Mouse (Mus musculus) T-helper 2 cell (primary cell): ENCODE measurements around the gene Tns1.

Experiments used
- in situ Hi-C: fragments of 300-600 bp; cut with MboI, MseI; formaldehyde crosslinking; loops from one replicate; pipeline ENCODE4 v1.15.1; 2025; ENCODE audit warnings: high pct_unique_total_duplicates

Gene Tns1

GRCm38 (mm10) chr1:73959344-73959743 is 164.9 kb downstream of the Tns1 start:
- in situ Hi-C loops: no loop called here

GRCm38 (mm10) chr1:73958210-73958983 is 165.9 kb downstream of the Tns1 start:
- in situ Hi-C loops: no loop called here

GRCm38 (mm10) chr1:73957428-73957827 is 166.8 kb downstream of the Tns1 start:
- in situ Hi-C loops: no loop called here

GRCm38 (mm10) chr1:73956320-73956719 is 167.9 kb downstream of the Tns1 start:
- in situ Hi-C loops: no loop called here

GRCm38 (mm10) chr1:73955259-73955842 is 168.9 kb downstream of the Tns1 start:
- in situ Hi-C loops: no loop called here

- in situ Hi-C loops: no loop called here
Measured at GRCm38 (mm10) chr1:73954614-73955013, 169.6 kb downstream of the Tns1 start.

- in situ Hi-C loops: no loop called here
Measured at GRCm38 (mm10) chr1:73954015-73954408, 170.2 kb downstream of the Tns1 start.

- in situ Hi-C loops: no loop called here
Measured at GRCm38 (mm10) chr1:73953317-73954014, 170.8 kb downstream of the Tns1 start.

- in situ Hi-C loops: no loop called here
Measured at GRCm38 (mm10) chr1:73952598-73952997, 171.7 kb downstream of the Tns1 start.

- in situ Hi-C loops: no loop called here
Measured at GRCm38 (mm10) chr1:73951178-73951577, 173.1 kb downstream of the Tns1 start.

GRCm38 (mm10) chr1:73948757-73949156 is 175.5 kb downstream of the Tns1 start:
- in situ Hi-C loops: loop anchor here (25.0 kb wide), 1 partner anchor 439 kb away; the partner anchor contains the start of genes Ctdsp1 and Slc11a1

GRCm38 (mm10) chr1:73947525-73948304 is 176.5 kb downstream of the Tns1 start:
- in situ Hi-C loops: loop anchor here (25.0 kb wide), 1 partner anchor 440 kb away; the partner anchor contains the start of genes Ctdsp1 and Slc11a1

- in situ Hi-C loops: loop anchor here (25.0 kb wide), 1 partner anchor 441 kb away; the partner anchor contains the start of genes Ctdsp1 and Slc11a1
Measured at GRCm38 (mm10) chr1:73946701-73947100, 177.5 kb downstream of the Tns1 start.

- in situ Hi-C loops: loop anchor here (25.0 kb wide), 1 partner anchor 443 kb away; the partner anchor contains the start of genes Ctdsp1 and Slc11a1
Measured at GRCm38 (mm10) chr1:73944393-73944792, 179.9 kb downstream of the Tns1 start.

- in situ Hi-C loops: loop anchor here (25.0 kb wide), 1 partner anchor 444 kb away; the partner anchor contains the start of genes Ctdsp1 and Slc11a1
Measured at GRCm38 (mm10) chr1:73943667-73944289, 180.5 kb downstream of the Tns1 start.

- in situ Hi-C loops: loop anchor here (25.0 kb wide), 1 partner anchor 444 kb away; the partner anchor contains the start of genes Ctdsp1 and Slc11a1
Measured at GRCm38 (mm10) chr1:73943255-73943654, 181.0 kb downstream of the Tns1 start.

- in situ Hi-C loops: loop anchor here (25.0 kb wide), 1 partner anchor 445 kb away; the partner anchor contains the start of genes Ctdsp1 and Slc11a1
Measured at GRCm38 (mm10) chr1:73942243-73942642, 182.0 kb downstream of the Tns1 start.

- in situ Hi-C loops: loop anchor here (25.0 kb wide), 1 partner anchor 446 kb away; the partner anchor contains the start of genes Ctdsp1 and Slc11a1
Measured at GRCm38 (mm10) chr1:73941697-73942096, 182.6 kb downstream of the Tns1 start.

- in situ Hi-C loops: loop anchor here (25.0 kb wide), 1 partner anchor 447 kb away; the partner anchor contains the start of genes Ctdsp1 and Slc11a1
Measured at GRCm38 (mm10) chr1:73940491-73941204, 183.6 kb downstream of the Tns1 start.

- in situ Hi-C loops: loop anchor here (25.0 kb wide), 1 partner anchor 449 kb away; the partner anchor contains the start of genes Ctdsp1 and Slc11a1
Measured at GRCm38 (mm10) chr1:73938597-73938996, 185.7 kb downstream of the Tns1 start.
